Mouse (Mus musculus) erythroid progenitor cell, adult 5-6 weeks (primary cell): Measurements from ENCODE around the gene Tnfaip2. TPM values are rescaled to one million over a fixed set of nuclear protein-coding genes. Genes with fewer than 3 reads are reported as not detected.

Experiments
- ATAC-seq: replicated peaks from 2 replicates; pipeline ENCODE4 v1.8.0; 2016; ENCODE audit warnings: moderate number of reproducible peaks, mild to moderate bottlenecking, moderate TSS enrichment, inconsistent platforms; ENCODE audit not compliant: poor library complexity, low FRiP score, severe bottlenecking
- total RNA-seq, 2 experiments: library from RNA; stranded (forward) in 1 of 2; stranded (reverse) in 1 of 2; fragments of 150-400 nt in 1 of 2; fragments of 186-747, 209-891 nt in 1 of 2; gene quantifications; 2 replicates each; pipeline versions ENCODE4 v1.2.3 to v1.2.4; 2015 to 2017; ENCODE audit warnings: low replicate concordance in 2 of 2

Gene Tnfaip2
- total RNA-seq, 2 experiments from 2014 or later = 109 to 415 TPM

DNA sequence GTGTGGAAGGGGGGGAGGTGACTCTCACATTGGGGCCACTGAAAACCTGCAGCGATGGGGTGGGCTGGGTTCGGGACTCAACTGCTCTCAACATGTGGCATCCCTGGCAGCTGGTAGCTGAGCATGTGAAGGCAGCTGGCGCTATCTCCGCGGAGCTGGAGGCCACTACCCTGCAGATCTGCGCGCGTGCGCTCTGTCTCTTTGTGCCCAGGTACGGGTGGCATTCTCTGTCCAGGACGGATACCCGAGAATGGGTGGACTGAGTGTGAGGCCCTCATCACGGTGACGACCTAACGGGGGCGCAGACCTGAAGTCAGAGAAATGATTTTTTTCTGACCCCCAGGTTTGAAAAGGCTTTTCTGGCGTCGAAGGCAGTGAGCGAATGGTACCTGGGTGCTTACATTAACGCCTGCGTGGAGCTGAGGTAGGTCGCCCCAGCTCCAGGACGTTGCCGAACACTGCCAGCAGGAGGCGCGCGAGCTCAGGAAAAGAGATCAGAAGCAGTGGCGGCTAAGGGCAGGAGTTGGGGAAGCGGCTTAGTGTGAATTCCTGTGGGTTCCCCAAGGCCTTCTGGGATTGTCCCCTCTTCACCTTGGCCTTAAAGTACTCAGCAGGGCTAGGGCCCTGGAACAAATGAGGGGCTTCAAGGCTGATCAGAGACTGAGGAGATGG is 16.3 kb upstream of the Tnfaip2 start:
- peak; percentile 77 for ATAC-seq

DNA sequence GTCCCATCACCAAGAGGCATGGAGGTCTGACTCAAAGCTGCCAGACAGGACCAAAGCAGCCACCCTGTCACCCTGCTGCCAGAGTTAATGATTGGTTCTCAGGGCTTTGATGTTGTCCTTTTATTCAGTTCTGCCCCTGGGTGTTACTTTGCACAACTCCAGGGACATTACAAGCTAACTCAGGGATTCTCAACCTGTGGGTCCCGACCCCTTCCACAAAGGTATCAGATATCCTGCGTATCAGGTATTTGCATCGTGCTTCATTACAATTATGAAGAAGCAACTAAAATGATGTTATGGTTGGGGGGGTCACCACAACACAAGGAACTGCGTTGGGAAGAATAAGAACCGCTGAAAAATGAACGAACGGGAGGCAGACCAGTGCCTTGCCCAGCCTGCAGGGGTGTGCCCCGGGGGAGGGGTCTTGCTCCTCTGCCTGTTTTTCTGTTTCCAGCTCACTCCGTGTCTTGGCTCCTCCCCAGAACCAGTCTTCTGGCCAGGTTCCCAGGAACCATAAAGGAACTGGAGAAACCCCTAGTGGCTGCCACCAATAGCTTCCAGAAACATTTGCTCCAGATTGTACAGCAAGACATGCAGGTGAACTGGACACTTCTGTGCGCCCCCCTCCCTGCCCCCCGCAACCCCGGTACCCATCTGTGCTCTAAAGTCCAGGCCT is 14.7 kb upstream of the Tnfaip2 start:
- ATAC-seq = no peak

DNA sequence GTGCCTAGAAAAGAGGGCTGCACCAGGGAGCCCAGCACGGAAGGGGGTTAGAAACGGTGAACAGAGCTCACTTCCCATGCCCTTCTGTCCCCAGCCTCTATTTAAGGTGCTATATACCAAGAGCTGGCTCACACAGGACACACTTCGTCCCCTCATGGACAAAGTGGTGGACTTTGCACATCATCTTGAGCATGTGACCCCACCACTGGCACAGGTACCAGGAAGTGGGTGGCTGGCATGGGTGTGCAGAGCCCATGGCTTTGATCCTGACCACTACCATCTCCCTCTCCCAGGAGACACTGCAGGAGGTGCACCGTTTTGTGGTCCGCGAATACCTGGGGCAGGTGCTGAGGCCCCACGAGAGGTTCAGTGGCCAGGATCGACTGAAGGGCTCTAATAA is 13.9 kb upstream of the Tnfaip2 start:
- ATAC-seq = no peak

DNA sequence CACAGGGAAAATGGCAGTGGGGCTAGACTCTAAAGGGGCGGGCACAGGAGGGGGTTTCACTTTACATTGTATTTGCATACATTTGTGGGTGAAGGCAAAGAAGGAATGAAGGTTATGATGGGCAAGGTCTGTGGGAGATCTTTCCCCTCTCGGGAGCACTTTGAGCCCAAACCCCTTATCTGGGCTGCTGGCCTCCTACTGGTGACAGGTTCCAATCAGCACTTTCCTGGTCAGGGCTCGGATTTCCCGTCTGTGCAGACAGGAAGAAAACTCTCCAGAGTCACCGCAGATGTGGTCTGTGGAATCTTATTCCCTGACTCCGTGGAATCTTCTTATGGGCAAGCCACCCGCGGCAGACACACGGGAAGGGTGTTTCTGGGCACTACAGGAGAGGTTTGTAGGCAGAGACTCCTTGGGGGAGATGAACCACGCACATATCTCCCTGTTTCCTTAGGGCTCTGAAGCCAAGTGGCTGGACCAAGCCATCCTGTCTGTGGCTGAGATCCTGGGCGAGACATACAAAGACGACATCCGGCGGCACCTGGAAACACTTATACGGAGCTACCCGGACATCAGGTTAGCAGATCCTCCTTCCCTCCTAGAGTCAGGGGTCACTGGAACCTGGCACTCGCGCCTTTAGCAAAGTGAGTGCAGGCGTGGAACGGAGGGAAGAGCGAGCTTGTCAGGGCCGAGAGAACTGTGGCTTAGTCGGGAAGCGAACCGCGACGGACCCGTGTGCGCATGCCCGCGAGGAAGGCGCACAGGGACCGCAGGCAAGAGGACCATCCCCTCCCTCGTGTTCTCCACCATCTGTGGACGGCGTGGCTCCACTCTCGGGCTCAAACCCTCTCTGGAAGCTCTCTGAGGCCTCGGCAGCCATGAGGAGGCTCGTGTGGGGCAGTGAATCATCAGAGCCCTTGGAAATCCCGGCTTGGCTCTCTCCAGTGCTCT is 13.0 kb upstream of the Tnfaip2 start:
- peak; percentile 5; the same call in 1 of the 2 replicates for ATAC-seq

DNA sequence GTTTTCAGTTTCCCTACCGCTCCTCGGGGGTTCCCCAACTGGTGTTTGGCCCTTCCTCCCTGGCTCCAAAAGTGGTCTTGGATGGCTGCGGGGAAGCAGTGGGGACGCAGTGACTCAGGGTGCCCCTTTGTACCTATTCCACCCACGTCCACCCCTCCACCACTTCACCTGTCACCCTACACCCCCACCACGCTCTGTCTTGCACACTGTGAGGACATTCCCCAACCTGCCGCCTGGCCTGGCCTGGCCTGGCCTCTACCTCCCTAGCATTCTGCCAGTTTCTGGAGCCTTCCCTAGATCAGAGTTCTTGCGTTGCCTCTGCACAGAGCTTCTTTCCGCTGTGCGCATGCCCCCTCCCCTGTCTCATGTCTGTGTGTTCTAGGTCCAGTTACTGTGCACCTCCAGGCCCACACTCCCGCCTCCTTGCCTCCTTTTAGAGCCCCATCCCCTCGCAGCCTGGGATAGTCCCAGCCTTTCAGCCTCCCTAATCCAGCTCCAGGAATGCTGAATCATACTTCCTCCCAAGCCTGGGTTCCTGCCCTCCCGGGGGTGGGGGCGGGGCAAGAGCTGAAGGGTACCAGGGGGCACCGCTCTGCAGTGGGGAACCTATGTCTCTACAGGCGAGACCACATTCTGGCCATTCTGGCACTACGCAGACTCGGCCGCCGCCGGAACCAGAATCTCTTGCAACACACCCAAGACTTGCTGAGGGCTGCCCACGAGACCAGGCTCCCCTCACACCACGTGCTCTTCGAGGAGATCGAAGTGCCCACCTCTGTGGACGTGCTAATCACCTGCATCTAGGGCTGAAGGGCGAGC is 12.0 kb upstream of the Tnfaip2 start:
- no peak for ATAC-seq

DNA sequence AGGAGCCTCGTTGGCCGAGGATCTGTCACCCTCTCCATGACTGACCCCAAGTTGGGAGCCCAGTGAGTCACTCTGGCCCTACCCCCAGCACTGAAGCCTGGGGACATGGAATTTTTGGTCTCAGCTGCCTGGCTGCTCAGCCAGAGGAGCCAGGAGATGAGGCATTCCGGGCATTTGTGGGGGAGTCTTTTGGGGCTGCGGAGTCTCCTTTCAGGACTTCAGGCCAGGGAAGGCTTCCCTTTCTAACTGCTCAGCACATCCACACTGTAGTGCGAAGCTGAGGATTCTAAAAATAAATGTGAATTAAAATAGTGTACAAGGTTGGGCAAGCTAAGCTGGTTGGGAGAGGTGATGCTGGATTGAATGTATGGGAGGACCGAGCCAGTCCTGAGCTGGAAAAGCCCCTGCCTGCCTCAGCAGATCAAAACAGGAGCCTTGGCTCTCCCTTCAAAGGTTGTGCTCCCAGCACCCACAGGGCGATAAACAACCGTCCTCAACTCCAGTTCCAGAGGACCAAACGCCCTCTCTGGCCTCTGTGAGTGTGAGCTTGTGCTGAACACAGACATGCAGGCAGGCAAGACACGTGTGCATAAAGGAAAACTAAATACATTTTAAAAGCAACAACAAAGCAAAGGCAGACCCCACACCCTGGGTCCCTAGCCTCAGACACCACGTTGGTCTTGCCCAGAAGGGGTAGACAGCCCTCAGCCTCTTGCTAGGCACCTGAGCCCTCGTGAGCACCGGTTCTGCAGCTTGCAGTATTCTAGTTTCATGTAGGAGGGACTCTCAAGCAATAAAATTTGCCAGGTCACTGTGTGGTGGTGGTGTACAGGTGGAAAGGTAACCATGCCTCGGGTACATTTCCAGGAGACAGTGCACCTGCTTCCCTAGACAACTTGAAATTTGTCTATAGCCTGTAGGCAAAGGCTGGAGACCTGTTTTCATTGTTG is 11.1 kb upstream of the Tnfaip2 start:
- no peak for ATAC-seq

DNA sequence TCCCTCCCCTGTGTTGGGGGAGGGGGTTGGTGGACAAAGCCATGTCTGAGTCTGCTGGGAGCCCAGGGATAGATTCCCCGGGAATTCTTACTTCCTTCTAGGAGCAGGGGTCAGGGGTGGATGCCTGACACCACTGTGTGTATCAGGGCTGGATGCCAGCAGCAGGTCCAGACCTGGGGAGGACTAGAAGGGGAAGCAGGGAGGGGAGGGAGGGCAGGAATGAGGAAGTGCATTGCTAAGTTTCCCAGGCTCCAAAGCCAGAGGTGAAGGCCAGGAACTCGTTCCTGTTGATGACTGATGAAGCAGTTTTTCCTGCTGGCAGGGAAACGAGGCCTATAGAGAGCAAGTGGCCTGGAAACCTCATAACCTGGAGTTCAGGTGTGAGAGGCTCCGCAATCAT is 10.2 kb upstream of the Tnfaip2 start:
- no peak for ATAC-seq

DNA sequence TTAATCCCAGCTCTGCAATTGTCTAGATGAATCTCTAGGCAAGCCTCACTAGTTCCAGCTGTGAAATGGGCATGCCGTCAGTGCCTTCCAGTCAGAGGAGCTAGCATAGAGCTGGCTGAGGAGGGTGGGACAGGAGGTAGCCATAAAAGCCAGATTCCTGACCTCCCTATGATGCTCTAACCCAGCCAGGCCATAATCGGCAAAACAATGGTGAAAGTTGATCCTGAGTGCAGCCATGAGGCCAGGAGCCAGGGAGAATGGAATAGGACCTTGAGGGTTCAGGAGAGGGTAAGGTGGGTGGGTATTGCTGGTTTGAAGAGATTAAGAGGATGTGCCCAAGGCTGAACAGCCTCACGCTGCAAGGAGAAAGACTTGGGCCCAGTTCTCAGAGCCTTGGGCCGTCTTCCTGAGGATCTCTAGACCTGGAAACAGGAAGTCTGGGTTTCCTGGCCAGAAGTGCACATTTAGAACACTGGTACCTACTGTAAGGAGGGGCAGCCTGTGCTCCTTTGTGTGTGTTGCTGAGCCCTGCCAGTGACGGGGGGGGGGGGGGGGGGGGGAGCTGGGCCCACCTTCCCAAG is 9.4 kb upstream of the Tnfaip2 start:
- no peak for ATAC-seq

DNA sequence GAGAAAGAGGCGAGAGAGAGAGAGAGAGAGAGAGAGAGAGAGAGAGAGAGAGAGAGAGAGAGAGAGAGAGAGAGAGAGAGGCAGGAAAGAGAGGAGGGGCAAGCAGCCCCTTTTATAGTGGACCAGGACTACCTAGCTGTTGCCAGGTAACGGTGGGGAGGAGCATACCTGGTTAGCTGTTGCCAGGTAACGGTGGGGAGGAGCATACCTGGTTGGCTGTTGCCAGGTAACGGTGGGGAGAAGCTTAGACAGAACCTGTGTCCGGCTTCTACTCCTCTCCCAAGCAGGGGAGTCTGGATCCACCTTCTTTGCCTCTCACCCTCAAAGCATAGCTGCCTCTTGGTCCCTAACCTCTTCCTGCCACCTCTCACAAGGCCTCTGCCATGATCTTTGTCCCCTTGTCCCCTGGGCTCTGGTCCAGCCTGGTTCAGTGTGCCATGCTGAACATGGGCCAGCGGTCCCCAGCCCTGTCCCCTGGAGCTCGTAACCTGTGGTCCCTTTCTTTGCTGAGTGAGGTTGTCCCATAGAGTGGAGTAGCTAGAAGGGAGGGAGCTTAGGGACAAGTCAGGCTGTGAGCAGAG is 8.0 kb upstream of the Tnfaip2 start:
- no peak for ATAC-seq

DNA sequence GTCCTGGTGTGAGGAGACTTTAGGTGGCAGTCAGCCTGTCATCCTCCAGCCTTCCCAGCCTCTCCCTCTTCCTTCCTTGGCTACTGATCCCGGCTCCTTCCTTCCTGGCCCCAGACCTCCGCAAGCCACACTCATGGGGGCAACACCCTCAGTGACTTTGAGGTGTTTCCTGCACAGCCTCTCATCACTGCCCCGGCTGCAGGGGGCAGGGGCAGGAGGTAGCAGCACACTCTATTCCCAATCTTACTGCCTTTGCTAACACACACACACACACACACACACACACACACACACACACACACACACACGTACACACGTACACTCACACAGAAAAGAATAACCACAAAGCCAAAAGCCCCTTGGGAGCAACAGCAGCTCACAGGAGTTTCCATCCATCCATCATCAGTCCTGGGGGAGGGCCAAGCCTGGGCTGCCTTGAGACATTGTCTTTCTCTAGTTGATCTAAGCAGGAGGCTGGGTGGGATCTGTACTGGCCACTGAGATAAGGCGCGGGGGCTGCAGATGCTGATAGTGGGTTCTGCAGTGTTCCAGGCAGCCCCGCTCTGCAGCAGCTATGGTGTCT is 7.4 kb upstream of the Tnfaip2 start:
- peak; percentile 74 for ATAC-seq

DNA sequence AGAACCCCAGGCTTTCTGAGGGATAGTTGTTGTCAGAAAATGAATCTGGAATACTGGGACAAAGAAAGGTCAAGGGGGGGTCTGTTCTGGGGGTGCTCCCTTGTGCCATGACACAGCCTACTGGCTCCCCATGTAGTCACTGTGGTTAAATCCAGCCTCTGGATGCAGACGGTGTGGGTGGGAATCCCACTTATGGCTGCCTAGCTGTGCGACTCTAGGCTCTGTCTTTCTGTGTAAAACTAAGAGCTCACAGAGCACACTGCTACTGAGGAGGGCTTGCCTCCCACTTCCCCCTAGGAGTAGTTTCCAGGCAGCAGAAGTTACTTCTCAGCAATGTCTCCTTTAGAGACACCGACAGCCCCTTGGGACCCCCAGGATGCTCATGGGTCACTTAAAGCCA is 6.1 kb upstream of the Tnfaip2 start:
- ATAC-seq = no peak

DNA sequence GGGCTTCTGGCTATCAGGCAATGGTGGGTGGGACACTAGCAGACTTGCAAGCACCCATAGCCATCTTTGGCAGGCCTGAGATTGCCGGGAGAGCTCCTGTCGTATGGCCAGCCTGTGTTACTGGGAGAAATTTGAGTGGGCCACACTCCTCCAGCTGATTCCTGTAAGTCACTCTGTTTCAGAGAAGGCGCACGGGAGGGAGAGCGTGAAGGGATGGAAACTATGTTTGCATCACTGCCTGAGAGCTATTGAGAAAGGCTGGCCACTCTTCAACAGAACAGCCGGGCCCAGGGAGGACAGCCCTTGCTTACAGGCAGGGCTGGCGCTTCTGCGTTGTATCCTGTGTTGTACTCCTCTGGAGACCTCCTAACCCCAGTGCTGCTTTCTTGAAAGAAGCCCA is 5.6 kb upstream of the Tnfaip2 start:
- ATAC-seq = no peak

DNA sequence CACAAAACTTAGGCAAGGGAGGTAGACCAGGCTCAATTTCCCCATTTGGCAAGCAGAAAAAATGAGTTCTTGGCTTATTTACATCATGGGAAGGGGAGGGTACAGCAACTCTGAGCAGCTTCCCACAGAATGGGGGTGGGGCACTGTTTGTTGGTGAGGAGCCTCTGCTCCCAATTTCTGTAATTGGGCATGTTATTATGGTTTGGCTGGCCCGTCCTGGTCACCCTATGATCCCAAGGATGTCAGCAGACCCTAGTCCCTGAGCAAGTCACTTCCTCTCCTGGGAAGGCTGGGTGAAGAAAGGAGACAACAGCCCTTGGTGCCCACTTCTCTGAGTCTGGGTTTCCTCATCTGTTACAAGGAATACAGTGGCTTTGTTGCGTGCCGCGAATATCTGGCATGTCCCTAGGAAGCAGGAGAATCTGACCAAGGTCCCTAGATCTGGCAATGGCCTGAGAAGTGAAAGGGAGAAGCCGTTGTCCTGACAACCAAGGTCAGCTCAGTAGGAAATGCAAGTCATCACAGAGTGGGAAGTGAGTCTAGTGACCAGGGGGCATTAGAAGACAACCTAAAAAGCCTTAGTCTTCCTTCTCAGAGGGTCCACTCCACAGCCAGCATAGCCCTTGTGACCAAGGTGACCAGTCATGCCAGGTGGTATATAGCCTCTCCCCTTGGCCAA is 4.9 kb upstream of the Tnfaip2 start:
- ATAC-seq = 0 out of 2 replicates have a peak, but pooled peaks have one; percentile 26

DNA sequence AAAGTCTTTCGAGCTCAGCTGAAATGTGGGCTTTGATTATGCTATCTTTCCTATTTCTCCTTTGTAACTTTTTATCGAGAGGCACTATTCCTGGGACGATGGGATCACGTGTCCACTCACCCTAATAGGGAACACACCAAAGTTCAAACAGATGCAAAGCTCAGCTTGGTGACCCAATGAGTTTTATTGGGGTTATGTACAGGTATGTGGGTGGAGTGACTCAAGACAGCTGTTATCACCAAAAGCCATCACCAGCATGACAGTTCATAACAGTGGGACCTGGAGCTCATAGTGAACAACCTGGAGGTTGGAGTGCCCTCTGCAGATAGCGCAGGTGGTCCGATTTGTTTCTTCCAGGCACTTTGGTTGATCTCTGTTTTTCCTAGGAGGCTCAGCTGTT is 3.4 kb upstream of the Tnfaip2 start:
- no peak for ATAC-seq

DNA sequence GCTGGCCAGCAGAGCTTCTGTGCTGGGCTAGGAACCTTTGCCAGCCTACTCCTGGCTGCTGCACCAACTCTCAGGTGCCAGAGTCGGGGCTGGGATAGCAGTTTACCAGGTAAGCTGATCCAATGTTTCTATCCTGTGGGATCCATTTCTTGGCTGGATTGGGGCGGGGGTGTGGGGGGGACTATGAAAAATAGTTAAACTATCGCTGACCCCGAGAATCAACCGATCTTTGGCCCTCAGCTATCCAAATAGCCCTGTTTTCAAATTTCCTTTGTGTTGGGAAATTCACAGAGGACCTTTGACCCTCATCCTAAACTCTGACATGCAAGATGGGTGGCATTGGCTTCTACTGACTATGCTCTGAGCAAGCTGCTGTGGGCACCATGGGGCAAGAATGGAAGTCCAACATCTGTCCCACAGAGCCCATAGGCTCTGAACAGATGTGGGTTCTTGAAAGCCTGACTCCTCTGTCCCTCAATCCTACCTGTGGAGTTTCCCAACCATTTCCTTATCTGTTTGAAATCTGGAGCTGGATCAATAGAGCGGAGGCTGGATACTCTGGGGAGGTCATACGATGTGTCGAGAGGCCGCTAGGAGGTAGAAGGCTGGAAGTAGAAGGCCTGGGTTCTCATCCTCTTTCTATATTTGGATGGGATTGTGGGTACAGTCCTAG is 1.4 kb upstream of the Tnfaip2 start:
- no peak for ATAC-seq

DNA sequence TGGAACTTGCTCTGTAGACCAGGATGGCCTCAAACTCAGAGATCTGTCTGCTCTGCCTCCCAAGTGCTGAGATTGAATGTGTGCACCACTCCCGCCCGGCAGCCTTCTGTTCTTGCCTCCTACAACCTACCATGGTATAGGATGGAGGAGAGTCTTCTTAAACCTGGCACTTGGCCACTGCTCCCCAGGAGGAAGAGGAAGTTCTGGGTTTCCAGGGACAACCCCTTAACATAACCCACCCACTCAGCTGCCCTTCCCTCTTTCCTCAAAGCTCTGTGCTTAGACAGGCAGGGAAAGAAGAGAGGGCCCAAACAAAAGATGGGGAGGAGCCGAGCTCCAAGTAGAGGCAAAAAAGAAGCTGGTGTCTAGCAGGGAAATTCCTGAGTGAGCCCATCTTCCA is 746 bp upstream of the Tnfaip2 start:
- ATAC-seq = no peak
